7 mouse cellular contexts compared by ENCODE assay signal in genomic region chr5:143548922-143549321, GRCm38 (mm10). TPM values are rescaled to one million over a fixed set of nuclear protein-coding genes. Genes with fewer than 3 reads are reported as not detected.
DNase-seq lines count a peak whose midpoint lies in the region; ATAC-seq lines count a peak whose summit lies in the region.
"Not testable (repeated sequence)": the region's sequence is repeated elsewhere in the genome, so short reads cannot be mapped to it uniquely, and the experiment has no call there.

No protein-coding gene starts in this region.

- 1% methylated on average over 15 of the region's 28 CpGs for WGBS in embryonic facial prominence, embryonic 14.5 days
- WGBS in heart, embryonic 13.5 days, result 0% methylated on average over 25 of the region's 28 CpGs
- 1% methylated on average over 26 of the region's 28 CpGs for WGBS in liver, embryonic 11.5 days
- WGBS in midbrain, embryonic 12.5 days, result under 1% methylated on average over 19 of the region's 28 CpGs

- H3K4me3 ChIP-seq in embryonic facial prominence, embryonic 14.5 days (ENCODE audit: low read depth, low read length), result peak overlapping the region; percentile 62
- H3K4me3 ChIP-seq in heart, embryonic 13.5 days, result peak overlapping the region; percentile 80
- peak overlapping the region; percentile 75 for H3K4me3 ChIP-seq in liver, embryonic 11.5 days (ENCODE audit: low read depth, low read length)
- H3K4me3 ChIP-seq in midbrain, embryonic 12.5 days, result peak overlapping the region; percentile 81

- not testable (repeated sequence) for H3K27me3 ChIP-seq in embryonic facial prominence, embryonic 14.5 days (replicated peaks; ENCODE audit: control insufficient read depth, insufficient read depth, low read length); heart, embryonic 13.5 days (replicated peaks); liver, embryonic 11.5 days (replicated peaks; ENCODE audit: control insufficient read depth, insufficient read depth, low read length); midbrain, embryonic 12.5 days

- peak overlapping the region; percentile 73 for H3K4me2 ChIP-seq in embryonic facial prominence, embryonic 14.5 days (ENCODE audit: low read depth, low read length)
- peak overlapping the region; percentile 99 for H3K4me2 ChIP-seq in heart, embryonic 13.5 days
- peak overlapping the region; percentile 98 for H3K4me2 ChIP-seq in liver, embryonic 11.5 days
- H3K4me2 ChIP-seq in midbrain, embryonic 12.5 days (replicated peaks), result peak overlapping the region; percentile 92

- peaks cover 11% of the 10 kb centered on the region for H3K4me1 ChIP-seq in embryonic facial prominence, embryonic 14.5 days (ENCODE audit: control insufficient read depth, insufficient read depth, low read length)
- H3K4me1 ChIP-seq in heart, embryonic 13.5 days, result peaks cover 23% of the 10 kb centered on the region
- H3K4me1 ChIP-seq in liver, embryonic 11.5 days (replicated peaks; ENCODE audit: control insufficient read depth, insufficient read depth, low read length), result peaks cover 11% of the 10 kb centered on the region
- H3K4me1 ChIP-seq in midbrain, embryonic 12.5 days, result peaks cover 25% of the 10 kb centered on the region

- H3K27ac ChIP-seq in embryonic facial prominence, embryonic 14.5 days (replicated peaks; ENCODE audit: low read depth, low read length), result peak overlapping the region; percentile 67
- H3K27ac ChIP-seq in heart, embryonic 13.5 days (replicated peaks), result peak overlapping the region; percentile 69
- H3K27ac ChIP-seq in liver, embryonic 11.5 days (ENCODE audit: low read depth, low read length), result peak overlapping the region; percentile 64
- H3K27ac ChIP-seq in midbrain, embryonic 12.5 days (replicated peaks), result peak overlapping the region; percentile 83

- peak; percentile 26; the same call in 1 of the 2 replicates for ATAC-seq in embryonic facial prominence, embryonic 14.5 days (ENCODE audit: low read depth)
- peak; percentile 30; the same call in 1 of the 2 replicates for ATAC-seq in heart, embryonic 13.5 days (ENCODE audit: extremely low read depth, insufficient number of reproducible peaks, low FRiP score, low TSS enrichment)
- ATAC-seq in liver, embryonic 11.5 days (replicated peaks; ENCODE audit: low FRiP score), result not testable (repeated sequence)
- peak; percentile 55 for ATAC-seq in midbrain, embryonic 12.5 days (ENCODE audit: low FRiP score, low read depth)

- H3K9me3 ChIP-seq in embryonic facial prominence, embryonic 14.5 days (ENCODE audit: control insufficient read depth, low read length); heart, embryonic 13.5 days; liver, embryonic 11.5 days (ENCODE audit: control insufficient read depth, low read length); midbrain, embryonic 12.5 days: not testable (repeated sequence)

- DNase-seq in ZHBTc4 (ENCODE audit: low read depth, low spot score), result peak; percentile 26
- DNase-seq in embryonic facial prominence, embryonic 14.5 days (ENCODE audit: low spot score); liver, embryonic 11.5 days (ENCODE audit: low spot score): not testable (repeated sequence)
- peak; percentile 34 for DNase-seq in kidney, adult 11 months
- DNase-seq in right cerebral cortex, postnatal 10 days (ENCODE audit: low spot score in 2 of 2), result peak; percentile 41 to 48

- H3K9ac ChIP-seq in embryonic facial prominence, embryonic 14.5 days (ENCODE audit: low read depth, low read length), result peak overlapping the region; percentile 75
- H3K9ac ChIP-seq in heart, embryonic 13.5 days, result peak overlapping the region; percentile 93
- peak overlapping the region; percentile 73 for H3K9ac ChIP-seq in liver, embryonic 11.5 days (ENCODE audit: low read depth, low read length)
- peak overlapping the region; percentile 87 for H3K9ac ChIP-seq in midbrain, embryonic 12.5 days (replicated peaks)

- not testable (repeated sequence) for H3K36me3 ChIP-seq in embryonic facial prominence, embryonic 14.5 days (ENCODE audit: control insufficient read depth, insufficient read depth, low read length); liver, embryonic 11.5 days (ENCODE audit: control insufficient read depth, insufficient read depth, low read length); midbrain, embryonic 12.5 days
- H3K36me3 ChIP-seq in heart, embryonic 13.5 days, result peaks cover 18% of the 10 kb centered on the region

RNA-seq across cellular contexts. Expression of gene Rac1, which starts 21.1 kb away (rescaled TPM):
- 527 and 534 TPM in 2 replicates for polyA plus RNA-seq in embryonic facial prominence, embryonic 14.5 days (2014; fragmentation: Nextera tagmentation; extraction: Ambion mirVana)
- 352 and 355 TPM in 2 replicates for polyA plus RNA-seq in heart, embryonic 13.5 days (2015; fragmentation: Nextera tagmentation; extraction: Ambion mirVana)
- polyA plus RNA-seq in liver, embryonic 11.5 days (2014; fragmentation: Nextera tagmentation; extraction: Ambion mirVana), result 352 and 370 TPM in 2 replicates
- 384 and 397 TPM in 2 replicates for polyA plus RNA-seq in midbrain, embryonic 12.5 days (2016; fragmentation: Nextera tagmentation; extraction: Ambion mirVana)
